Mouse (Mus musculus): ENCODE measurements around the gene Emc10. TPM values are rescaled to one million over a fixed set of nuclear protein-coding genes. Genes with fewer than 3 reads are reported as not detected.

Gene Emc10
- polyA plus RNA-seq, 1 experiment from 2014 or later = 162 TPM

Small RNA genes lying within 50 kb of the gene (microRNA-seq; reads per million reads assigned to microRNA genes)
- gene Mir7052 (not detected), gene Mir7053 (not detected)

Other genes with a start within 250 kb of the Emc10 start
- gene 1700028J19Rik, start 249.8 kb downstream of the Emc10 start, polyA plus RNA-seq (2014; fragmentation: Nextera tagmentation; extraction: Ambion mirVana) = 1.5 and 1.6 TPM in 2 replicates
- gene 2410002F23Rik, start 249.8 kb downstream of the Emc10 start, polyA plus RNA-seq (2014; fragmentation: Nextera tagmentation; extraction: Ambion mirVana) = 164 and 180 TPM in 2 replicates
- gene Acp4, start 239.2 kb downstream of the Emc10 start, polyA plus RNA-seq (2014; fragmentation: Nextera tagmentation; extraction: Ambion mirVana) = not detected in 2 replicates
- gene Gm15517, start 235.1 kb downstream of the Emc10 start, polyA plus RNA-seq (2014; fragmentation: Nextera tagmentation; extraction: Ambion mirVana) = not detected in 2 replicates
- gene Clec11a, start 189.6 kb downstream of the Emc10 start, polyA plus RNA-seq (2014; fragmentation: Nextera tagmentation; extraction: Ambion mirVana) = 2.8 and 4.6 TPM in 2 replicates
- gene Shank1, start 186.3 kb downstream of the Emc10 start, polyA plus RNA-seq (2014; fragmentation: Nextera tagmentation; extraction: Ambion mirVana) = 39.9 and 62.7 TPM in 2 replicates
- gene Syt3, start 112.4 kb downstream of the Emc10 start, polyA plus RNA-seq (2014; fragmentation: Nextera tagmentation; extraction: Ambion mirVana) = 52.7 and 68.4 TPM in 2 replicates
- 2.0 and 2.6 TPM in 2 replicates for gene 1700008O03Rik, start 110.7 kb downstream of the Emc10 start, polyA plus RNA-seq (2014; fragmentation: Nextera tagmentation; extraction: Ambion mirVana)
- gene Lrrc4b, start 67.5 kb downstream of the Emc10 start, polyA plus RNA-seq (2014; fragmentation: Nextera tagmentation; extraction: Ambion mirVana) = 21.9 and 28.1 TPM in 2 replicates
- gene Aspdh, start 31.1 kb downstream of the Emc10 start, polyA plus RNA-seq (2014; fragmentation: Nextera tagmentation; extraction: Ambion mirVana) = 3.3 and 5.2 TPM in 2 replicates
- gene Josd2, start 28.5 kb downstream of the Emc10 start, polyA plus RNA-seq (2014; fragmentation: Nextera tagmentation; extraction: Ambion mirVana) = 26.9 and 33.4 TPM in 2 replicates
- 19.5 and 24.9 TPM in 2 replicates for gene Fam71e1, start 52 bp upstream of the Emc10 start, polyA plus RNA-seq (2014; fragmentation: Nextera tagmentation; extraction: Ambion mirVana)
- 0.07 TPM in 1 of 2 replicates, not detected in the other for gene Mybpc2, start 28.1 kb upstream of the Emc10 start, polyA plus RNA-seq (2014; fragmentation: Nextera tagmentation; extraction: Ambion mirVana)
- gene Spib, start 35.5 kb upstream of the Emc10 start, polyA plus RNA-seq (2014; fragmentation: Nextera tagmentation; extraction: Ambion mirVana) = not detected in 2 replicates
- 9.4 and 12.5 TPM in 2 replicates for gene Pold1, start 52.3 kb upstream of the Emc10 start, polyA plus RNA-seq (2014; fragmentation: Nextera tagmentation; extraction: Ambion mirVana)
- gene Nr1h2, start 57.4 kb upstream of the Emc10 start, polyA plus RNA-seq (2014; fragmentation: Nextera tagmentation; extraction: Ambion mirVana) = 57.2 and 59.5 TPM in 2 replicates
- gene Napsa, start 75.9 kb upstream of the Emc10 start, polyA plus RNA-seq (2014; fragmentation: Nextera tagmentation; extraction: Ambion mirVana) = 0.82 and 2.1 TPM in 2 replicates
- gene Kcnc3, start 94.1 kb upstream of the Emc10 start, polyA plus RNA-seq (2014; fragmentation: Nextera tagmentation; extraction: Ambion mirVana) = 7.5 and 8.9 TPM in 2 replicates
- gene Myh14, start 174.3 kb upstream of the Emc10 start, polyA plus RNA-seq (2014; fragmentation: Nextera tagmentation; extraction: Ambion mirVana) = 2.6 and 3.6 TPM in 2 replicates
- not detected in 2 replicates for gene Izumo2, start 212.2 kb upstream of the Emc10 start, polyA plus RNA-seq (2014; fragmentation: Nextera tagmentation; extraction: Ambion mirVana)

Measured in neural tube, embryonic 14.5 days (tissue).